Mouse (Mus musculus) embryonic facial prominence, embryonic 11.5 days (tissue): ENCODE data around the gene Mtrf1. TPM values are rescaled to one million over a fixed set of nuclear protein-coding genes. Genes with fewer than 3 reads are reported as not detected.

Experiments used
- ATAC-seq: fragments of 200-750 bp; cut with Nextera tagmentation; replicated peaks from 2 replicates; pipeline ENCODE4 v1.8.0; 2017; ENCODE audit warnings: low read depth; ENCODE audit not compliant: insufficient number of reproducible peaks, low FRiP score, low TSS enrichment
- DNase-seq: peaks from one replicate; pipeline ENCODE4 v3.0.0-alpha.2; 2015; ENCODE audit warnings: low spot score
- H3K27ac ChIP-seq: fragments of 300-500 bp; sonication (generic); replicated peaks from 2 replicates; pipeline ENCODE4 v1.5.1; 2014; ENCODE audit warnings: mild to moderate bottlenecking, low read depth, low read length, control low read depth
- H3K27me3 ChIP-seq: fragments of 300-500 bp; sonication (generic); 2 replicates; pipeline ENCODE4 v1.6.1; 2014; ENCODE audit warnings: mild to moderate bottlenecking, low read length, moderate library complexity, mixed read lengths; ENCODE audit not compliant: control insufficient read depth, insufficient read depth
- H3K36me3 ChIP-seq: fragments of 300-500 bp; sonication (generic); replicated peaks from 2 replicates; pipeline ENCODE4 v1.6.1; 2014; ENCODE audit warnings: low read depth, mild to moderate bottlenecking, low read length, moderate library complexity, mixed read lengths; ENCODE audit not compliant: control insufficient read depth, insufficient read depth
- H3K4me1 ChIP-seq: fragments of 300-500 bp; sonication (generic); 2 replicates; pipeline ENCODE4 v1.6.1; 2014; ENCODE audit warnings: low read length, mixed read lengths; ENCODE audit not compliant: control insufficient read depth, insufficient read depth
- H3K4me2 ChIP-seq: fragments of 300-500 bp; sonication (generic); 2 replicates; pipeline ENCODE4 v1.6.1; 2014; ENCODE audit warnings: low read depth, mild to moderate bottlenecking, control low read depth, low read length, moderate library complexity
- H3K4me3 ChIP-seq: fragments of 300-500 bp; sonication (generic); 2 replicates; pipeline ENCODE4 v1.5.1; 2014; ENCODE audit warnings: low read depth, low read length, control low read depth
- H3K9ac ChIP-seq: fragments of 300-500 bp; sonication (generic); replicated peaks from 2 replicates; pipeline ENCODE4 v1.6.1; 2014; ENCODE audit warnings: mild to moderate bottlenecking, control low read depth, low read length
- H3K9me3 ChIP-seq: fragments of 300-500 bp; sonication (generic); replicated peaks from 2 replicates; pipeline ENCODE4 v1.6.1; 2016; ENCODE audit warnings: mild to moderate bottlenecking, low read length, inconsistent platforms, mixed read lengths; ENCODE audit not compliant: control insufficient read depth
- WGBS: fragments of 180-500 bp; shearing (Covaris S2); extraction: QIAGEN DNeasy Blood & Tissue Kit; methylation state at CpG from one replicate; pipeline ENCODE4 v1.1.7; 2014; 5-methylcytosine and 5-hydroxymethylcytosine counted together
- polyA plus RNA-seq: library from polyadenylated mRNA; unstranded; fragments of >200 nt; fragmentation: Nextera tagmentation; extraction: Ambion mirVana; gene quantifications from 2 replicates; pipeline ENCODE4 v1.2.1, GENCODE M21; 2014

The Mtrf1 gene
- polyA plus RNA-seq, 1 experiment from 2014 or later, result 10.2 TPM

DNA sequence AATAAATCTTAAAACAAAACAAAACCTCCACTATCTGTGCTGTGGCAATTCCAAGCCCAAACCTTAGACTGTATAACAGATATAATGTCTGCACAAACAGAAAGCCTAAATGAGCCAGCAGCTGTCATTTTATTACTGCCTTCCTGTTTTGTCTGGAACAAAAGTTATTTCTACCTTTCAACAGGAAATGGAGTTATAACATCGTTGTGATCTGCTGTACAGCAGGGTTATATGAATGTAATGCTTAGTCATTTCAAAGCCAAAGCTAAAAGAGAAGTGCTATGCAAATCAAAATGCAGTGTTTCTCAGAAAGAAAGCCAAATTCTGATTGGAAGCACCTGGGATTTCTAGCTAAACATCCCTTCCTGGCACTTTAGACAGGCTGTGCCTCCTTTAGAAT, 4.3 kb upstream of the Mtrf1 start:
- ATAC-seq, result no peak
- Histone ChIP-seq H3K9ac (no peak overlapping the region), H3K36me3 (no peaks in the 10 kb centered on the region), H3K9me3 (no peaks in the 10 kb centered on the region), H3K4me3 (no peak overlapping the region), H3K27ac (no peak overlapping the region), H3K4me2 (no peak overlapping the region), H3K4me1 (no peaks in the 10 kb centered on the region), H3K27me3 (no peaks in the 10 kb centered on the region)
- WGBS, result 67% methylated on average over 1 of the region's 1 CpGs
- no peak for DNase-seq

DNA sequence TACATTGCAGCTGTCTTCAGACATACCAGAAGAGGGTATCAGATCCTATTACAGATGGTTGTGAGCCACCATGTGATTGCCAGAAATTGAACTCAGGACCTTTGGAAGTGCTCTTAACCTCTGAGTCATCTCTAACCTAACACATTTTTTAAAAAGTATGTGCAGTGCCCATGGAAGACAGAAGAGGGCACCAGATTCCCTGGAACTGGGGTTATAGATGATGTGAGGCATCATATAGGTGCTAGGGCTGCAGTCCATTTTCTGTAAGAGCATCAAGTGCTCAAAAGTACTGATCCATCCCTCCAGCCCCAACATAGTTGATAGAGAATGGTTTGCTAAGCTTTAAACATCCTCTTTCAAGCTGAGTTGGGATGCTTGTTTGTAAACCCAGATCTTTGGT, 3.0 kb upstream of the Mtrf1 start:
- no peaks in the 10 kb centered on the region for H3K36me3 ChIP-seq
- H3K27me3 ChIP-seq, result no peaks in the 10 kb centered on the region
- H3K27ac ChIP-seq, result no peak overlapping the region
- no peak overlapping the region for H3K4me3 ChIP-seq
- peak; percentile 69 for DNase-seq
- H3K4me2 ChIP-seq, result no peak overlapping the region
- no peak overlapping the region for H3K9ac ChIP-seq
- no peak for ATAC-seq
- H3K4me1 ChIP-seq, result no peaks in the 10 kb centered on the region
- no peaks in the 10 kb centered on the region for H3K9me3 ChIP-seq

DNA sequence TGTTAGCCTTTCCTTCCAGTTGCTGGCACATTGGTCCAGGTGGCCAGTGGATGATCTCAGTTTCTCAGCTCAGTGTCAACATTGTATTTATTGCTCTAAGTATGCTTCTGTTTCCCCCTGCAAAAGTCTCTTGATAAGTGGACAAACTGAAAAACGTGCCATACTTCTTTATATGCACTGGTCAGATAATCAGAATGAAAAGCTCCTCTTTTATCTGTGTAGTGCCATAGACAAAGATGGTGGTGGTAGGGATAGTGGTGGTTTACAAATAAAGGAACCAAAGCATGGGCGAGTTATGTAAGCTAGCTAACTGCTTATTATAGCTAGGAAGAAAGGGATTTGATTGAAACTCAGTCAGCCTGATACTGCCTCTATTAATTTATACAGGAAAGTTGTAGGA, 10.1 kb downstream of the Mtrf1 start:
- no peaks in the 10 kb centered on the region for H3K27me3 ChIP-seq
- H3K4me3 ChIP-seq, result no peak overlapping the region
- ATAC-seq (no peak), DNase-seq (no peak)
- H3K9ac ChIP-seq, result no peak overlapping the region
- no peaks in the 10 kb centered on the region for H3K4me1 ChIP-seq
- H3K36me3 ChIP-seq, result no peaks in the 10 kb centered on the region
- H3K9me3 ChIP-seq, result no peaks in the 10 kb centered on the region
- no peak overlapping the region for H3K27ac ChIP-seq
- WGBS, result 85% methylated on average over 2 of the region's 2 CpGs
- H3K4me2 ChIP-seq, result no peak overlapping the region

DNA sequence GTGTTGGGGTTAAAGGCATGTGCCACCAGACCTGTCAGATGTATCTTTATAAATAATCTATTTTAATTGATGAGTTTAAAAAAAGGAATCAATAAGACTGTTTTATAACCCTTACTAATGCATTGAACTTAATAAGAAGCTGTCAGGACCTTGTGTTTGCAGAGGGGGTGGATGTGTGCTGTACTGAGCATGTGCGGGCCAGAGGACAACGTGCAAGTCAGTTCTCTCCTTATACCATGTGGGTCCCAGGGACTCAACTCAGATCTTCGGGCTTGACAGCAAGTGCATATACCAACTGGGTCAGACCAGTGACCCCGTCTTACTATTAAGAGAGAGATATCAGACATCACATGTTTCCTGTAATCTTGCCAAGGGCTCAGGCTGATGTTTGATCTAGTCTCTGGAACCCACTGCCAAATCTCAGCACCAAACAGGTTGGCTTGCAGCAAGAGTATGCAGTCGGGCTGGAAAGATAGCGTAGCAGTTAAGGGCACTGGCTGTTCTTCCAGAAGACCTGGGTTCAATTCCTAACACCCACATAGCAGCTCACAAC, 11.8 kb downstream of the Mtrf1 start:
- ATAC-seq (no peak), DNase-seq (no peak)
- Histone ChIP-seq H3K9ac (no peak overlapping the region), H3K4me1 (no peaks in the 10 kb centered on the region), H3K9me3 (no peaks in the 10 kb centered on the region), H3K4me2 (no peak overlapping the region), H3K27me3 (no peaks in the 10 kb centered on the region), H3K27ac (no peak overlapping the region), H3K36me3 (no peaks in the 10 kb centered on the region), H3K4me3 (no peak overlapping the region)
- WGBS, result 88% methylated on average over 6 of the region's 6 CpGs

DNA sequence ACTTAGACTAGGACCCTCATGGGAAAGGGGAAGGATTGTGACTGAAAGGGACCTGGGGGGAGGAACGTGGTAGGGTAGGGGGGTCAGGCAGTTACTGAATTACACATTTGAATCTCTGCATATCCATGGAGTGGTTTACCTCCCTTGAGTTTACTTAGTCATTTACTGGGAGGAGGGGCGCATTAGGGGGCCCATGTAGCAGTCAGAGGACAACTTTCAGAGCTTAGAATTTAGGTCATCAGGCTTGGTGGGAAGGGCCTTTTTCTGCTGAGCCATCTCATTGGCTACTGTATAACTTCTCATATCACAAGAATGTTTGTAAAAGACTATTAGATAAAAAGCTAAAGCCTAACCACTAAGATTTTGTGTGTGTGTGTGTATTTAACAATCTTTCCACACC, 13.1 kb downstream of the Mtrf1 start:
- ATAC-seq (no peak), DNase-seq (no peak)
- no peak overlapping the region for H3K9ac ChIP-seq
- no peak overlapping the region for H3K4me3 ChIP-seq
- no peaks in the 10 kb centered on the region for H3K27me3 ChIP-seq
- H3K36me3 ChIP-seq, result no peaks in the 10 kb centered on the region
- H3K9me3 ChIP-seq, result no peaks in the 10 kb centered on the region
- H3K27ac ChIP-seq, result no peak overlapping the region
- H3K4me2 ChIP-seq, result no peak overlapping the region
- H3K4me1 ChIP-seq, result no peaks in the 10 kb centered on the region
- 77% methylated on average over 2 of the region's 2 CpGs for WGBS

DNA sequence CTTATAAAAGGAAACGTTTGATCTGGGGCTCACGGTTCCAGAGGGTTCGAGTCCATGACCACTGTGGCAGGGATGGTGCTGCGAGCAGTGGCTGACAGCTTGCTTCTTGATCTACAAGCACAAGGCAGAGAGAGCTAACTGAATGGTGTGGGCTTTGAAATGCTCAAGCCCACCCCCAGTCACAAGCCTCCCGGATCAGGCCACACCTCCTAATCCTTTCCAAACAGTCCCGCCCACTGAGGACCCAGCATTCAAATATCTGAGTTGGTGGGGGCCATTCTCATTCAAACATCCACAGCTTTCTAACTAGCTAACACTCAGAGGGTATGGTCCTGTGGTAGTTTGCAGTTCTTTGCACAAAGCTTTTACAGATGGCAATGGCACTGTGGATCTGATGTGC, 15.5 kb downstream of the Mtrf1 start:
- Histone ChIP-seq H3K4me2 (no peak overlapping the region), H3K36me3 (no peaks in the 10 kb centered on the region), H3K4me1 (no peaks in the 10 kb centered on the region), H3K27me3 (no peaks in the 10 kb centered on the region), H3K4me3 (no peak overlapping the region), H3K9me3 (no peaks in the 10 kb centered on the region), H3K9ac (no peak overlapping the region), H3K27ac (no peak overlapping the region)
- 88% methylated on average over 6 of the region's 6 CpGs for WGBS
- ATAC-seq (no peak), DNase-seq (no peak)

DNA sequence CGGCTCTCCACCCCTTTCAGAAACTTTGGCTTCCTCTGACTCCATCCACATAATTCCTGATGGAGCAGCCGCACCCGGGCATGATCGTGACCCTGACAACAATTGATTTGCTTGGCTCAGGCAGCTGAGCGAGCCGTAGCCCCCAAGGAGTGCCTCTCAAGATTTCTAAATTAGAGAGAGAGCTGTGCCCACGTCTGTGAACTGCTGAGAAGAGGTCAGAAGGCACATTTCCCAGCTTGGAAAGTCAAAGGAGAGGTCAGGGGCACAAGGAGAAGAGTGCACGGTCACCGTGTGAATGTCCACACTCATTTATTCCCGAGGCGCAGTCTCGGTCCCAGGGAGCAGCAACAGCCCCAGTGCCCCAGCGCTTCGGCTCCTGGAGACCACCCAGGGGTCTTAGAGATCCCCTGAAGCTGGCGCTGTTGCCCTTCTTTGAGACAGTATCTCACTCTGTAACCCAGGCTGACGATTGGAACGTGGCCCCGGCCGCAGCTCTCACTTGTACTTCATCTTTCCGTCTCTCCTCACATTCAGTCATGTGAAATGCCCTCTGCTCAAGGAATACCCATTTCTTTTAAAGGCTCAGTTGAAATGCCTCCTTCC, 22.6 kb downstream of the Mtrf1 start:
- 46% methylated on average over 20 of the region's 20 CpGs for WGBS

DNA sequence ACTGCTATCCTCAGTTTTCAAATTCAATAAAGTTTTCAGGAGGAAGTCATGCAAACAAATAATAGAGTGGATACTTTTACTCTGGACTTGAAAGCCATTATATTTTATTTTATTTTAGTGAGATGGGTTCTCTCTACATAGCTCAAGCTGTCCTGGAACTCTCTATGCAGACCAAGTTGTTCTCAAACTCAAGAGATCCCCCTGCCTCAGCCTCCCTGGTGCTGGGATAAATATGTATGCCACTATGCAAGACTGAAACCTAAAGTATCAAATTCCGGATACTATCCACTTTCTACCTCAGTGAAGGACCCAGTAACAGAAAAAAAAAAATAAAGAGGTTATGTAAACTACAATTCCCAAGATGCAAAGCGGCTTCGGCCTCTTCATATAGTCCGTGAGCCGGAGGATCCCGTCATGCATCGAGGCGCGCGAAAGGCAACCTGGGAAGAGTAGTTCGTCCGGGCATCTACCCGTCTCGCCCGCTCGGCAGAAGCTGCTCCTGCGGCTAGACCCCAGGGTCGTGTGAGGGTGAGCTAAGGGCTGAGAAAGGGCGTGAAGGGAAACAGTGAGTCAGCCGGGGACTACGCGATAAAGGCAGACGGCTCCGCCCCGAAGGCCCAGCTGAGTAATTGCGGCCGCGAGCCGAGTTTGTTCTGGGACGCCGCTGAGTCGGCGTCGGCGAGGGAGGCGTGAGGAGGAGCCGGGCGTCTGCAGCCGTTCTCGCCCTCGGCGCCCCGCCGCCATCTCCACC, 28.6 kb downstream of the Mtrf1 start, which contains the start of gene Kbtbd7:
TSS of gene Kbtbd7 (plus strand) at position 533 of the 751 bp plus-strand sequence.
- H3K27me3 ChIP-seq, result no peaks in the 10 kb centered on the region
- H3K4me3 ChIP-seq, result peak within 1 kb of the TSS; percentile 50
- H3K36me3 ChIP-seq, result peaks cover 5% of the 10 kb centered on the region
- peak; percentile 98 for ATAC-seq
- DNase-seq, result peak; percentile 96
- H3K27ac ChIP-seq, result 0 out of 2 replicates have a peak within 1 kb of the TSS, but pooled peaks have one; percentile 38
- peaks cover 10% of the 10 kb centered on the region; the same call in 1 of the 2 replicates for H3K9me3 ChIP-seq
- no peaks in the 10 kb centered on the region for H3K4me1 ChIP-seq
- peak within 1 kb of the TSS; percentile 40 for H3K4me2 ChIP-seq
- peak within 1 kb of the TSS; percentile 75 for H3K9ac ChIP-seq
- under 1% methylated on average over 44 of the region's 44 CpGs for WGBS

More for the DNA sequence above, 22.6 kb downstream of the Mtrf1 start:
- Histone ChIP-seq H3K27me3 (no peaks in the 10 kb centered on the region), H3K4me1 (no peaks in the 10 kb centered on the region), H3K4me2 (no peak overlapping the region), H3K27ac (no peak overlapping the region), H3K36me3 (no peaks in the 10 kb centered on the region; the same call in 1 of the 2 replicates), H3K4me3 (no peak overlapping the region), H3K9ac (no peak overlapping the region), H3K9me3 (no peaks in the 10 kb centered on the region)
- ATAC-seq (peak; percentile 48; the same call in 1 of the 2 replicates), DNase-seq (no peak)
